Mouse (Mus musculus): ENCODE measurements at regions not wholly inside any gene's neighbourhood (a gene's known extent, or its start where the extent isn't known, plus 50 kb on each side); places are given as distances from the start of the nearest gene placed in this dataset.

GRCm38 (mm10) chr14:114863585-114863984 is 228.4 kb upstream of the Gpc5 start:
- no peak overlapping the region for H3K9ac ChIP-seq (ENCODE audit: control insufficient read depth, low read depth, low read length, poor library complexity, severe bottlenecking)
- no peaks in the 10 kb centered on the region for H3K79me2 ChIP-seq (ENCODE audit: control insufficient read depth, insufficient read depth, low read length, poor library complexity)
- no peaks in the 10 kb centered on the region for H3K36me3 ChIP-seq (ENCODE audit: control insufficient read depth in 1 of 2, insufficient read depth in 2 of 2, low read length in 2 of 2)
- TF ChIP-seq BHLHE40 (IDR thresholded peaks at IDR 0.05; ENCODE audit: borderline replicate concordance, low read depth, low read length) (no peak), ZC3H11A (IDR thresholded peaks at IDR 0.05; ENCODE audit: low read depth, low read length) (no peak), HCFC1 (IDR thresholded peaks at IDR 0.05; ENCODE audit: low read depth, low read length) (no peak), EP300 (IDR thresholded peaks at IDR 0.05; ENCODE audit: low read depth in 1 of 2, low read length in 2 of 2) (no peak), MEF2A (IDR thresholded peaks at IDR 0.05; ENCODE audit: extremely low read depth, insufficient replicate concordance, low read depth, low read length, poor library complexity, severe bottlenecking) (no peak), NRF1 (IDR thresholded peaks at IDR 0.05; ENCODE audit: insufficient read depth, low read depth, low read length, poor library complexity, severe bottlenecking) (no peak), TCF12 (IDR thresholded peaks at IDR 0.05; ENCODE audit: low read depth, low read length) (no peak), MAFK (IDR thresholded peaks at IDR 0.05; ENCODE audit: borderline replicate concordance, low read depth, low read length) (no peak), RCOR1 (IDR thresholded peaks at IDR 0.05; ENCODE audit: low read depth, low read length) (no peak), MYB (IDR thresholded peaks at IDR 0.05; ENCODE audit: low read depth, low read length) (no peak), TBP (IDR thresholded peaks at IDR 0.05; ENCODE audit: low read depth, low read length) (no peak), GABPA (IDR thresholded peaks at IDR 0.05; ENCODE audit: low read depth, low read length) (no peak), ETS1 (IDR thresholded peaks at IDR 0.05; ENCODE audit: low read depth, low read length) (no peak), MXI1 (IDR thresholded peaks at IDR 0.05; ENCODE audit: low read depth, low read length) (no peak), POLR2AphosphoS2 (IDR thresholded peaks at IDR 0.05; ENCODE audit: low read length) (no peak), ZMIZ1 (IDR thresholded peaks at IDR 0.05; ENCODE audit: low read depth, low read length) (no peak)
- no peaks in the 10 kb centered on the region for H3K9me3 ChIP-seq (replicated peaks; ENCODE audit: insufficient read depth, low read length)
- no peak overlapping the region for H3K4me3 ChIP-seq (ENCODE audit: control insufficient read depth in 1 of 2, insufficient read depth in 1 of 2, low read depth in 2 of 2, low read length in 2 of 2)
- no peaks in the 10 kb centered on the region for H3K27me3 ChIP-seq (ENCODE audit: control insufficient read depth in 1 of 2, insufficient read depth in 2 of 2, low read length in 2 of 2)
- no peak for DNase-seq (ENCODE audit: low read depth, low spot score)
- H3K4me1 ChIP-seq (ENCODE audit: control insufficient read depth in 1 of 2, insufficient read depth in 2 of 2, low read length in 2 of 2): no peaks in the 10 kb centered on the region
- no peak overlapping the region for H3K27ac ChIP-seq (ENCODE audit: control insufficient read depth, low read depth, low read length)

- no peak overlapping the region for H3K4me3 ChIP-seq (ENCODE audit: control insufficient read depth in 1 of 2, insufficient read depth in 1 of 2, low read depth in 2 of 2, low read length in 2 of 2)
- no peaks in the 10 kb centered on the region for H3K4me1 ChIP-seq (ENCODE audit: control insufficient read depth in 1 of 2, insufficient read depth in 2 of 2, low read length in 2 of 2)
- TF ChIP-seq POLR2A (IDR thresholded peaks at IDR 0.05; ENCODE audit: control insufficient read depth in 1 of 2, insufficient read depth in 1 of 2, low read depth in 1 of 2, low read length in 2 of 2, poor library complexity in 1 of 2) (no peak), MEF2A (IDR thresholded peaks at IDR 0.05; ENCODE audit: extremely low read depth, insufficient replicate concordance, low read depth, low read length, poor library complexity, severe bottlenecking) (no peak), POLR2AphosphoS5 (IDR thresholded peaks at IDR 0.05; ENCODE audit: borderline replicate concordance, low read depth, low read length) (no peak), NELFE (IDR thresholded peaks at IDR 0.05; ENCODE audit: low read depth, low read length) (no peak), E2F4 (IDR thresholded peaks at IDR 0.05; ENCODE audit: borderline replicate concordance, low read depth, low read length) (no peak), NRF1 (IDR thresholded peaks at IDR 0.05; ENCODE audit: insufficient read depth, low read depth, low read length, poor library complexity, severe bottlenecking) (no peak), RCOR1 (IDR thresholded peaks at IDR 0.05; ENCODE audit: low read depth, low read length) (no peak), ZNF384 (IDR thresholded peaks at IDR 0.05; ENCODE audit: low read depth, low read length) (no peak), ZKSCAN1 (IDR thresholded peaks at IDR 0.05; ENCODE audit: low read depth, low read length) (no peak), ETS1 (IDR thresholded peaks at IDR 0.05; ENCODE audit: low read depth, low read length) (no peak)
- H3K27me3 ChIP-seq (ENCODE audit: control insufficient read depth in 1 of 2, insufficient read depth in 2 of 2, low read length in 2 of 2): no peaks in the 10 kb centered on the region
- H3K36me3 ChIP-seq (ENCODE audit: control insufficient read depth in 1 of 2, insufficient read depth in 2 of 2, low read length in 2 of 2): no peaks in the 10 kb centered on the region
- H3K9me3 ChIP-seq (replicated peaks; ENCODE audit: insufficient read depth, low read length): no peaks in the 10 kb centered on the region
- no peak overlapping the region for H3K27ac ChIP-seq (ENCODE audit: control insufficient read depth, low read depth, low read length)
- no peak overlapping the region for H3K9ac ChIP-seq (ENCODE audit: control insufficient read depth, low read depth, low read length, poor library complexity, severe bottlenecking)
- no peaks in the 10 kb centered on the region for H3K79me2 ChIP-seq (ENCODE audit: control insufficient read depth, insufficient read depth, low read length, poor library complexity)
- no peak for DNase-seq (ENCODE audit: low read depth, low spot score)
These were observed 227.9 kb upstream of the Gpc5 start for GRCm38 (mm10) chr14:114864102-114864501.
